Mouse (Mus musculus) neural tube, embryonic 10.5 days (tissue): ENCODE results near the gene Rhoc.
"Not testable (repeated sequence)": the region's sequence is repeated elsewhere in the genome, so short reads cannot be mapped to it uniquely, and the experiment has no call there.

ENCODE experiments used
- DNase-seq: peaks from one replicate; pipeline ENCODE4 v3.0.0-alpha.2; 2017; ENCODE audit warnings: low spot score; ENCODE audit errors: extremely low spot score

The Rhoc gene

GRCm38 (mm10) chr3:104783971-104784500 is 4.1 kb upstream of the Rhoc start:
- no peak for DNase-seq

GRCm38 (mm10) chr3:104785284-104785683 is 2.9 kb upstream of the Rhoc start:
- no peak for DNase-seq

GRCm38 (mm10) chr3:104788561-104789311 is 561 bp downstream of the Rhoc start:
- peak; percentile 89 for DNase-seq

- no peak for DNase-seq
Observed at GRCm38 (mm10) chr3:104789312-104789605, 1.1 kb downstream of the Rhoc start.

DNA sequence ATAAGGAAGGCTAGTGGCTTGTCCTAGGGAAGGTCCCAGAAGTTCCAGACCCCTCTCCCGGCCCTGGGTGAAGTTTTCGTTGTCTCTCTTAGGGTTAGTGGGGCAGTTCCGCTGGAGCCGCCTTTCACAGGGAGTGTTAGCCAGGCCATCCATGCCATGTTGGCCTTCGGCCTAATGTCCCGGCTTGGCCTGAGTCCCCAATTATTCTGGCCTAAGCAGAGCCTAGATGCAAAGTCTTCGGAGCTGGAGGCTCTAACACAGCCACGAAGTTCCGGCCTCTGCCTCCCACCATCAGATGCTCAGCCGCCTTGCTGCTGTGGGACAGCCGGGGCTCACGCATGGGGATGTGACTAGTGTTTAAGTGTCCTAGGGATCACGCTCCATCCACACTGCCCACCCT is 1.6 kb downstream of the Rhoc start:
- DNase-seq, result peak; percentile 47

DNA sequence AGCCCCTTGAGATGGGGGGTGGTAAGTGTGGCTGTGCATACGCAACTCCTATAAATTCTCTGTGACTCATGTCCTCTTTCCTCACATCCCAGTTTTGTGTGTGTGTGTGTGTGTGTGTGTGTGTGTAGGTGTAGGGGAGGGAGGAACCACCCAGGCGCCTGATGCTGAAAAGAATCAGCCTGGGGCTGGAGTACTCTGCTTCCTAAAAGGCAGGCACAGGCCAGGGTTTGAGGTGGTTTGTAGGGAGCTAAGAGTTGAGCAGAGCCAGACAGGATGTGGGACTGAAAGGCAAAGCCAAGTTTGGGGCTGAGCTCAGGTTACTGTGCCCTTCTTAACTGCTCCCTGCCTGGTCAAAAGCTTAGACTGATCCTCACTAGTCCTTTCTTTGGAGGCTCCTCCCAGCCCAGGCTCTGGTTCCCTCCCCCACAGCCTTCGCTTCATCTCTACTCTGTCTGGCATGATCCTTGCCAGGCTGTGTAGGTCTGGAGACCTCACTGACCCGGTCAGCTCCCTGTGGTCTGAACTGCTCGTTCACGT is 2.3 kb downstream of the Rhoc start:
- DNase-seq, result peak; percentile 54

DNA sequence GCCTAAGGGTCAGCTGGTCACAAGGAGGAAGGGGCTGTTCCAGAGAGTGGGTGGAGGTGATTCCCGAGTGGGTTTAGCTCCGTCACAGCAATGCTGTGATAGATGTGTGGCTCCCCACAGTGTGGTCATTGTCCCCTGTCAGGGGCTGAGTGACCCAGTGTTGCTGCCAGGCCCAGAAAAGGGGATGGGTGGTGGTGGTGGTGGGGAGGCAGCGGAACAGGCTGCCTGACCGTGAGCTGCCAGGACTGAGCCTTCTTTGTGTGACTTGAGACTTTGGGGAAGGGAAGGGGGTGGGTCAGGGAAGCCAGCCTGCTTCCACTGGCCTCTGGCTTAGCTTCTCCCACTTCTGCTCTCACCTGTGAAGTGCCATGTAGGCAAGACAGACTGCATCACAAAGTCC is 2.8 kb downstream of the Rhoc start:
- no peak for DNase-seq

DNA sequence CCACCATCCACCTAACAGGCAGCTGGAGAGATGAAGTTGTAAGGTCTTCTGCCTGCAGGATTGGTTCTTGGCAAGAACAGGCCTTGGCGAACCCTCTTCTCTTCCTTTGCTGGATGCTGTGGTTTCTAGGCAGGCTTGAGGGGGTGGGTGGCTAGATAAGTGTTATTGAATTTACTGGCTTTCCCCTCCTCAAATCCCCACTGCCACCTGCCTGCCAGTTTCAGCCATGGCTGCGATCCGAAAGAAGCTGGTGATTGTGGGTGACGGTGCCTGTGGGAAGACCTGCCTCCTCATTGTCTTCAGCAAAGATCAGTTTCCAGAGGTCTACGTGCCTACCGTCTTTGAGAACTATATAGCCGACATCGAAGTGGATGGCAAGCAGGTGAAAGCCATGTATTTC is 3.5 kb downstream of the Rhoc start:
- DNase-seq, result no peak

- no peak for DNase-seq
Observed at GRCm38 (mm10) chr3:104792360-104793270, 4.4 kb downstream of the Rhoc start.

- peak; percentile 87 for DNase-seq
Observed at GRCm38 (mm10) chr3:104793871-104794828, 6.0 kb downstream of the Rhoc start.

DNA sequence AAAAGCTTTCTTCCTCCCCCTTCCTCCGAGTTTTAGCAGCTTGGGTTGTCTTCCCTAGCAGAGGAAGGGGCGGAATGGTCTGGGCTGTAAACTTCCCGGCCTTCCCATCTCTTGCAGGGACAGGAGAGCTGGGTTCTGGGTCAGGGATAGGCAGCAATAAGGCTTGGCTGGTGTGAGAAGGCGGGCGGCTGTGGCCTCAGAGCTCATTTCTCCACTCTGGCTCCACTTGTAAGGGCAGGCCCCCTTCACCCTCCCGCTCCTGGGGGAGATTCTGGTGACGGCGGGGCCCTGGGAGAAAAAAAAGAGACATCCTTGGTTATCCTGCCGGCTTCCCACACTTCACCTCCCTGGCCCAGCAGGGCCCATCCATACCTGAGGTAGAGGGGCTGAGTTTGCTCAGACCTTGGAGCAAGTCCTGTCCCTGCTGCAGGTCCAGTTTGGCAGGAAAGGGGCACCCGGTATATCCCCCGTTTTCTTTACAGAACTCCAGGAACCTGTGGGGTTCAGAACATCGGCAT is 6.8 kb downstream of the Rhoc start:
- DNase-seq, result no peak

GRCm38 (mm10) chr3:104795661-104796340 is 7.6 kb downstream of the Rhoc start:
- DNase-seq, result no peak

GRCm38 (mm10) chr3:104796430-104797082 is 8.4 kb downstream of the Rhoc start:
- no peak for DNase-seq

- no peak for DNase-seq
Observed at GRCm38 (mm10) chr3:104800681-104801080, 12.5 kb downstream of the Rhoc start.

- no peak for DNase-seq
Observed at GRCm38 (mm10) chr3:104801481-104801880, 13.3 kb downstream of the Rhoc start.

GRCm38 (mm10) chr3:104804312-104804711 is 16.1 kb downstream of the Rhoc start:
- no peak for DNase-seq

DNA sequence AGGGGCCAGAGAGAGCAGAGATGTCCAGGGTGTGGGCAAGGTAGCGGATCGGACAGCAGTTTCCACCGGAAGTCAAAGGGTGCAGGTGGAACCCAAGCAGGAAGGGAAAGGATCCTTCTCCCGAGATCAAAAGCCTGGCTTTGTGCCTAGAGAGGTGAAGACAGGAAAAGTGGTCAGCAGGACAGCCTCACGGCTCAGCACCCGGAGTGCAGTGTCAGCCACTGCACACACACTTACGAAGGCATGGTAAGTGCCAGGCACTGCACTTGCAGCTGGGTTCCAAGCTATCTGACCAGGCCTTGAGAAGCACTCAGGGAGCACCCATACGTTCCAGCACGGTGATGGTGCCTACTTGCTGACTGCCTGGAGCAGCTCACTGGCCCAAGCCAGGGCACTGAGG is 17.4 kb downstream of the Rhoc start:
- no peak for DNase-seq

DNA sequence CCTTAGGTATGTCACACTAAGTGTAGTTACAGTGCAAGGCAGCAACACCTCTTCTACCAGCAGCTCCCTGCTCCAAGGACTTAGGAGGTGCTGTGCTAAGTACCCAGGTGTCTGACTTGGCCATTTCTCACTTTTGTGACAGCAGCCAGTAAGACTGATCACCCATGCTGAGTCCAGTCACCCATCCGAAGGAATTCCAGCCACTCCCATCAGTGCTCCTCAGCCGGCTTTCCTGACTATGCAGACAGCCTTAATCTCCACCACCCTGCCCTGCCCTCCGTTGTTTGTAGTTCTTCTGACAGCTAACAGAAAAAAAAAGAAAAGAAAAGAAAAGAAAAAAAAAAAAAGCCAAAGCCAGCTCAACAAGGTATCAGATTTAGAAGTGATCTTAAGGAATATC is 23.6 kb downstream of the Rhoc start:
- no peak for DNase-seq

GRCm38 (mm10) chr3:104812254-104812653 is 24.1 kb downstream of the Rhoc start:
- no peak for DNase-seq

- not testable (repeated sequence) for DNase-seq
Observed at GRCm38 (mm10) chr3:104813227-104813626, 25.1 kb downstream of the Rhoc start.
